Mouse (Mus musculus): Measurements from ENCODE around the gene Fam198a. TPM values are rescaled to one million over a fixed set of nuclear protein-coding genes. Genes with fewer than 3 reads are reported as not detected.

Fam198a gene
- polyA plus RNA-seq, 1 experiment from 2014 or later = 3.1 TPM

DNA sequence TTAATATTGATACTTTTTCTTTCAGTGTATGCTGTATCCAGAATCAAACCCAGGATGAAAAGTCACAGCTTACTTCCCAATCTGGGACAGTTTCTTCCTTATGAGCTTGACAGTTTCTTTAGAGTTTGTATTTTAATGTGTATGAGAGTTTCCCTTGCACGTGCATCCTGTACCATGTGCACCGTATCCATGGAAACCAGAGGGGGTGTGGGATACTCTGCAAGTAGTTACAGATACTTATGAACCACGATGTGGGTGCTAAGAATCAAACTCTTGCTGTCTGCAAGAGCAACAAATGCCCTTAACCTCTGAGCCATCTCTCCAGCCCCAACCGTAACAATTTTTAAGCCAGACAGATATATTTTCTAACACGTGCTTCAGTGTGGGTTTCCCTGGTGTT lies 40.3 kb downstream of the Fam198a start:
- Histone ChIP-seq H3K27ac (no peak overlapping the region), H3K27me3 (replicated peaks) (no peaks in the 10 kb centered on the region), H3K4me3 (replicated peaks) (no peak overlapping the region), H3K36me3 (no peaks in the 10 kb centered on the region), H3K9me3 (no peaks in the 10 kb centered on the region), H3K4me2 (replicated peaks) (no peak overlapping the region), H3K9ac (no peak overlapping the region), H3K4me1 (replicated peaks) (peaks cover 6% of the 10 kb centered on the region; the same call in 1 of the 2 replicates)
- no peak for ATAC-seq
- 64% methylated on average over 5 of the region's 5 CpGs for WGBS

DNA sequence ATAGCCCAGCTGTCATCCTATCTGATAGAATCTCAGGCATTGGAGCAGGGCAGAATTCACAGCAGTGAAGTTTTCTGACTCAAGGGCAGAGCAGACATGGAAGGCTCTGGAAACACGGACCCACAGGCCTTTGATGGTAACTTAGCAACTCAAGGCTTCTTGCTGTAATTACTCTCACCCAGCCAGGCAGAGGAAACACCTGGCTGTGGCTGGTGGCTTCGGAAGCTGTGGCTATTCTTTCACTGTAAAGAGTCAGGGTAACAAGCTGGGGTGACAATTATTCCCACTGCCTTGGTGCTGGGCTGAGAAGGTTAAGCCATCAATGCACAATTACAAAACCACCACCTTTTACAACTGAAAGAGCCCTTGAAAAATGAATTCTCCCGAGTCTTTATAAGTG lies 42.3 kb downstream of the Fam198a start:
- ATAC-seq = no peak
- Histone ChIP-seq H3K4me2 (replicated peaks) (no peak overlapping the region), H3K27me3 (replicated peaks) (no peaks in the 10 kb centered on the region), H3K4me1 (replicated peaks) (peaks cover 6% of the 10 kb centered on the region; the same call in 1 of the 2 replicates), H3K4me3 (replicated peaks) (no peak overlapping the region), H3K36me3 (no peaks in the 10 kb centered on the region), H3K27ac (no peak overlapping the region), H3K9ac (no peak overlapping the region), H3K9me3 (no peaks in the 10 kb centered on the region)
- WGBS = 77% methylated on average over 3 of the region's 3 CpGs

DNA sequence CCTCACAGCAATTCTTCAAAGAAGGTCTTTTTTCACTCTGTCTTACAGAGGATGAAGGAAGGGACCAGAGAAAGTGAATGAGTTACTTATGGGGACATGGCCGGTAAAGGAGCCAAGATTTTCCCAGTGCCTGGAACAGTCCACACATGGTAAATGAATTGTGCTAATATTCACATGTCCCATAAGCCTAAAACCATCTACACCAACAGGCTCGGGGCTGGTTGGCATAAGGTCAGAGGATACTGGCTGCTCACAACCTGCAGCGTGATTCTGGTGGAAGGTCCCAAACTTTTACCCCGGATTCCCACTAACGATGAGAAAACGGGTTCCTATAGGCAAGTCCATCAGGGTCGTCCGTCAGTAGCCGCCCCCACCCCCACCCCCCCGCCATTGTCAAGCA lies 44.3 kb downstream of the Fam198a start:
- no peak for ATAC-seq
- peak overlapping the region; percentile 96 for H3K4me2 ChIP-seq (replicated peaks)
- peak overlapping the region; percentile 82 for H3K9ac ChIP-seq
- H3K4me1 ChIP-seq (replicated peaks) = peaks cover 6% of the 10 kb centered on the region; the same call in 1 of the 2 replicates
- 12% methylated on average over 10 of the region's 10 CpGs for WGBS
- H3K9me3 ChIP-seq = no peaks in the 10 kb centered on the region
- H3K36me3 ChIP-seq = no peaks in the 10 kb centered on the region
- no peak overlapping the region for H3K27ac ChIP-seq
- peak overlapping the region; percentile 71 for H3K4me3 ChIP-seq (replicated peaks)
- H3K27me3 ChIP-seq (replicated peaks) = no peaks in the 10 kb centered on the region

DNA sequence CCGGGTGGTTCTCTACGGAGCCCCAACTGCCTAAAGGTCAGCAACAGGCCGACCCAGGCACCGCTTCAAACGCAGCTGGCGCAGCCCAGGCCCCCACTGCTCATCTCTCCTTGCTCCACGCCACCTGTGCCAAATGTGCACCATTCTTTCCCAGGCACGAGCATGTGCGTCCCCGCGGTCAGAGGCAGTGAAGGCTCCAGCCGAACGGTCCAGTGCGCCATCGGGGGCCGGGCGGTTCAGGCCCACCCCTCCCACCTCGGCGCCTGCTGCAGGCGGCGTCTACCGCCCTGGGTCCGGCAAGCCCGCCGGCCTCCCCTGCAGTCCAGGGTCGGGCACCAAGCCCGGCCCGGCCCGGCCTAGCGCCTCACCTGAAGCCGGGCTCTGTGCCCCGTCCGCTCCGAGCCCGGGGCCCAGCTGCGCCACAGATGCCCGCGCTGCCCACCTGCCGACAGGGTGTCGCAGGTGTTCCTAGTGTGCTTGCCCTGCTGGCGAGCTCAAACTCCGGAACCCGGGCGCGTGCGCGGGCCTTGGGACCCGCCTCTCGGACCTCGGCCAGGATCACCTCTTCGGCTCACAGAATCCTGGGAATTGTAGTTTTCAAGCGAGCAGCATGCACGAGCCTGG lies 44.8 kb downstream of the Fam198a start:
- H3K4me1 ChIP-seq (replicated peaks) = peaks cover 6% of the 10 kb centered on the region; the same call in 1 of the 2 replicates
- peak overlapping the region; percentile 82 for H3K9ac ChIP-seq
- H3K4me2 ChIP-seq (replicated peaks) = peak overlapping the region; percentile 96
- no peaks in the 10 kb centered on the region for H3K9me3 ChIP-seq
- ATAC-seq = peak; percentile 95
- H3K27ac ChIP-seq = 0 out of 2 replicates have a peak overlapping the region, but pooled peaks have one; percentile 1
- peak overlapping the region; percentile 71 for H3K4me3 ChIP-seq (replicated peaks)
- under 1% methylated on average over 53 of the region's 53 CpGs for WGBS
- H3K27me3 ChIP-seq (replicated peaks) = no peaks in the 10 kb centered on the region
- H3K36me3 ChIP-seq = no peaks in the 10 kb centered on the region

DNA sequence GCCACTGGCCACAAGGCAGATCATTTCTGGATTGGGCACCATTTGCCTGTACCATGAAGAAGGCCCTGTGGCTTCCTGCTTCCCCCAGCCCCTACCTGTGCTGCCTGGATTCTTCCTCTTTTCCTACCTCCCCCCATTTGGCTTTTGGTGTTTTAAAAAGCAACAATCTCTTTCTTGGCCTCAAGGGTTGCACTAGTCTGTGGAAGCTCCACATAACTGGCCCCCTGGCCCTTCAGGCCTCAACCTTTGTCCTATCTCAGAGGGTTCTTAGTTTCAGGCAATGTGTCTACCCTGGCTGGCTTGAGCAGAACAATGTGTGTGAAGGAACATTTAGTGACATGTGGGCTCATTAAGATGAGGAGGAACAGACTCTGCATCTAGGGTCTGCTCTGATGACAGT lies 46.2 kb downstream of the Fam198a start, which contains the start of gene Pomgnt2:
TSS of gene Pomgnt2 (minus strand) at position 101 of the 400 bp plus-strand sequence.
- Histone ChIP-seq H3K9ac (no peak within 1 kb of the TSS), H3K36me3 (no peaks in the 10 kb centered on the region), H3K4me3 (replicated peaks) (peak within 1 kb of the TSS; percentile 71), H3K9me3 (no peaks in the 10 kb centered on the region), H3K27ac (no peak within 1 kb of the TSS), H3K4me2 (replicated peaks) (peak within 1 kb of the TSS; percentile 96), H3K27me3 (replicated peaks) (no peaks in the 10 kb centered on the region), H3K4me1 (replicated peaks) (peaks cover 6% of the 10 kb centered on the region; the same call in 1 of the 2 replicates)
- no peak for ATAC-seq

DNA sequence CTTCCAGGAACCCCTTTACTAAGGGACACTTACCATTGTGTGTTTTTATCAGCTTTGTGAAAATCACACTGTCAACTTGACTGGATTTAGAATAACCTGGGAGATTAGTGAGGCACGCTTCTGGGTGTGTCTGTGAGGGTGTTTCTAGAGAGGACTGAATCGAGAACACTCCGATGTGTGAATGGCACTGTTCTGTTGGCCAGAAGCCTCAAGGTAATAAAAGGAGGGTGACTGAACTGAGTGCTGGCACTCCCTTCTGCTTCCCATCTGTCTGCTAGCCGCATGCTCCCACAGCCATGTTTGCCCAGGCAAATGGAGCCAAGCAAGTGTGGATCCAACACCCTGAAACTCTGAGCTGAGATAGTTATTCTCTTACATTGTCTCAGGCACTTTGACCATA lies 47.2 kb downstream of the Fam198a start:
- no peak for ATAC-seq
- Histone ChIP-seq H3K36me3 (no peaks in the 10 kb centered on the region), H3K4me2 (replicated peaks) (no peak overlapping the region), H3K9ac (no peak overlapping the region), H3K4me1 (replicated peaks) (peaks cover 6% of the 10 kb centered on the region; the same call in 1 of the 2 replicates), H3K4me3 (replicated peaks) (no peak overlapping the region), H3K27ac (no peak overlapping the region), H3K9me3 (no peaks in the 10 kb centered on the region), H3K27me3 (replicated peaks) (no peaks in the 10 kb centered on the region)
- 57% methylated on average over 4 of the region's 4 CpGs for WGBS

DNA sequence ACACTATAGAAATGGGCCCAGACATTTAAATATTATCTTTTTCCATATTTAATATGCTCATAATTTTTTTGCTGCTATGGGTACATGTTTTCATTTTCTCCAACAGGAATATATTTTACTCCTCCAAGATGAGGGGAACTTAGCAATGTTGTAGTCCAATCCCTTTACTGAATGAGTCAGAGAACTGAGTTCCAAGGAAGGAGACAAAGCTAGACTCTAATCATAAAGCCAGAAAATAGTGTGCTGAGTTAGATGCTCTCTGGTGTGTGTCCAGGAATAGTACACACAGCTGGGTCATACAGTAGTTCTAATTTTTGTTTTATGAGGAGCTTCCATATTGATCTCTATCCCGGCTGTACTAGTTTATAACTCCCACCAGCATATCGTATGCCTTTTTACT lies 55.4 kb downstream of the Fam198a start:
- 94% methylated on average over 2 of the region's 2 CpGs for WGBS
- Histone ChIP-seq H3K27ac (no peak overlapping the region), H3K4me2 (replicated peaks) (no peak overlapping the region), H3K36me3 (no peaks in the 10 kb centered on the region), H3K4me3 (replicated peaks) (no peak overlapping the region), H3K27me3 (replicated peaks) (no peaks in the 10 kb centered on the region), H3K9me3 (no peaks in the 10 kb centered on the region), H3K4me1 (replicated peaks) (no peaks in the 10 kb centered on the region), H3K9ac (no peak overlapping the region)
- no peak for ATAC-seq

DNA sequence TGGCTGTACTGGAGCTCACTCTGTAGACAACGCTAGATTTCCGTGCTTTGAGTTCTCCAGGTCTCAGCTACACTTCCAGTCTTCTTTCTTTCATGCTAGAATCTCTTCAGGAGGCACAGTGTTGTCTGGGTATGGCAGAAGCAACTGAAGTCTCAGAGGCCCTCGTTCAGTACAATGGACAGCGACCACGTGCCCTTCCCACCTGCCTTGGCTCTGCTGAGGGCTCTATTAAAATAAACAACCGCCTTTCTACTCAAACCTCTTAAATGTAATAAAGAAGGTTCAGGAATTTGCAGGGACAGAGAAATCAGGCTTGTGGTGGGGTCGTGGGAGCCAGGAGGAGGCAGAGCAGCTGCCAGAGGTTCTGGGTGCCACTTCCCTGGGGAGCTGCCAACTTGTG lies 55.8 kb downstream of the Fam198a start:
- Histone ChIP-seq H3K27me3 (replicated peaks) (no peaks in the 10 kb centered on the region), H3K4me3 (replicated peaks) (no peak overlapping the region), H3K27ac (no peak overlapping the region), H3K9me3 (no peaks in the 10 kb centered on the region), H3K36me3 (no peaks in the 10 kb centered on the region), H3K9ac (no peak overlapping the region), H3K4me1 (replicated peaks) (no peaks in the 10 kb centered on the region), H3K4me2 (replicated peaks) (no peak overlapping the region)
- WGBS = 6% methylated on average over 7 of the region's 7 CpGs
- no peak for ATAC-seq

DNA sequence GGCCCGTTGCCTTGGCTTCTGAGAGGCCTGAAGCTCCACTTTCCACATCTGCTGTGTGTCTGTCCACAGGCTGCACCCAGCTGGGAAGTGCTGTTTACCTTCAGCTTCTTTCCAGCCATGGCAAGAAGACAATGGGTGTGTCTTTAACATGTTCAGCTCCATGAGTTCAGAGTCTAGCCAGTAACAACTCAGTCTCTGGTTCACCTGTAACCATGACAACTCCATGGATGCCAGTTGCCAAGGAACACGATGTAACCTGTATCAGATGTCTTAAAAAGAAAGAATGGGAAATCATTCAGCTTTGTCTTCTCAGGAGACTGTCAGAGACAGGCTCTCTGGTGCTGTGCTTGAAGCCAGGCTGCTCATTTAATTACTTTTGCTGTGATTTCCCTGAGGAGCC lies 58.1 kb downstream of the Fam198a start:
- H3K9me3 ChIP-seq = no peaks in the 10 kb centered on the region

DNA sequence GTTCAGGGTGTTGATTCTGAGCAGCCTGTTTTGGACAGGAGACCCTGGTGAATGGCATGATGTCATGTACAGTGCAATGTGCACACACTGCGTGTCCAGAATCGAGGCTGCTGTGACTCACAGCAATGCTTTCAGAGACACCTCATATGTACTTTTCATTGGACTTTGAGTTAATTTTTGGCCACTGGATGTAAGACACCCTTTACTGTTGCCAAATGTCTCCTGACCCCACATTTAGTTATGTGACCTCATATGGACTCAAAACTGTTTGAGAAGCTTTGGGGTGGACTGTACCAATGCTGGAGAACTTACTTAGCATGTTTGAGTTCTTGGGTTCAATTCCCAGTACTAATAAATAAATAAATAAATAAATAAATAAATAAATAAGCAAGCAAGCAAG lies 60.0 kb downstream of the Fam198a start:
- Histone ChIP-seq H3K4me2 (replicated peaks) (no peak overlapping the region), H3K4me3 (replicated peaks) (no peak overlapping the region), H3K36me3 (no peaks in the 10 kb centered on the region), H3K9me3 (no peaks in the 10 kb centered on the region), H3K9ac (no peak overlapping the region), H3K27me3 (replicated peaks) (no peaks in the 10 kb centered on the region), H3K27ac (no peak overlapping the region), H3K4me1 (replicated peaks) (no peaks in the 10 kb centered on the region)
- ATAC-seq = no peak
- WGBS = 83% methylated on average over 2 of the region's 2 CpGs

More for the DNA sequence above, 58.1 kb downstream of the Fam198a start:
- Histone ChIP-seq H3K4me2 (replicated peaks) (no peak overlapping the region), H3K4me1 (replicated peaks) (no peaks in the 10 kb centered on the region), H3K27me3 (replicated peaks) (no peaks in the 10 kb centered on the region), H3K36me3 (no peaks in the 10 kb centered on the region), H3K27ac (no peak overlapping the region), H3K9ac (no peak overlapping the region), H3K4me3 (replicated peaks) (no peak overlapping the region)
- 43% methylated on average over 2 of the region's 2 CpGs for WGBS
- ATAC-seq = no peak

DNA sequence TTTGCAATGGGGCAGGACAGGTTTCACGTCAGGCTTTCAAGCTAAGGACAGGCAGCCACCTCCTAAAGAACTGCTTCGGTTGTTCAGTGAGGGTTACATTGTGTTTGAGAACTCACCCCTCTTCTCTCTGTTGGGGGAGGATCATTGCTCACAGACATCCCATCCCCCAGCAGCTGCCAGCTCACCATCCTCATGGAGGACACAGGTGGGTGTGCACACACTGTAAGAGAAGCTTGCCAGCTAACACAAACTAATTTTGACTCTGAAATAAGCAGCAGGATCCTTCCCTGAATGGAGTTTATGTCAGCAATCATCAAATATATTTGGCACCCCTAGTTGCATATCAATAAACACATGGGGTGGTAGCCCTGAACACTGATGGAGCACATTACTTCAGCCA lies 62.0 kb downstream of the Fam198a start:
- Histone ChIP-seq H3K9ac (no peak overlapping the region), H3K4me3 (replicated peaks) (no peak overlapping the region), H3K4me2 (replicated peaks) (no peak overlapping the region), H3K36me3 (no peaks in the 10 kb centered on the region), H3K4me1 (replicated peaks) (no peaks in the 10 kb centered on the region), H3K9me3 (no peaks in the 10 kb centered on the region), H3K27ac (no peak overlapping the region), H3K27me3 (replicated peaks) (no peaks in the 10 kb centered on the region)
- 91% methylated on average over 2 of the region's 2 CpGs for WGBS
- no peak for ATAC-seq

DNA sequence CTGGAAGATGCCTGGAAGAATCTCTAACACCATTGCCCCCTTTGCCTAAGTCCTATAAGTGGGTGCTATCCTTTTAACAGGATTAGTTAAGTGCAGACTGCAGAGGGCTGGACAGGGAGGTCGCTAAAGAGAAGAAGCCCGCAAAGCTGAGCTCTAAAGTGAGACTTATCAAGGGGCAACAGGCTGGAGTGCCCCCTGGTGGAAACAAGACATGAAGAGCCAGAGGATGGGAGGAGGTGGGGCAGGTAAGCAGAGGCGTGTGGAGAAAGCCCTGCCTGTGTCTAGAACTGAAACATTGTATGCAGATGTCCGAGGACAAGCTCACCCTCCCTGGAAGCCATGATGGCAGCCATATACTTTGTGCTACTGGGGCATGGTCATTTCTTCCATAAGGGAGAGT lies 62.8 kb downstream of the Fam198a start:
- Histone ChIP-seq H3K9ac (no peak overlapping the region), H3K27ac (no peak overlapping the region), H3K9me3 (no peaks in the 10 kb centered on the region), H3K27me3 (replicated peaks) (no peaks in the 10 kb centered on the region), H3K4me2 (replicated peaks) (no peak overlapping the region), H3K4me3 (replicated peaks) (no peak overlapping the region), H3K4me1 (replicated peaks) (no peaks in the 10 kb centered on the region), H3K36me3 (no peaks in the 10 kb centered on the region)
- ATAC-seq = no peak
- WGBS = 69% methylated on average over 4 of the region's 4 CpGs

DNA sequence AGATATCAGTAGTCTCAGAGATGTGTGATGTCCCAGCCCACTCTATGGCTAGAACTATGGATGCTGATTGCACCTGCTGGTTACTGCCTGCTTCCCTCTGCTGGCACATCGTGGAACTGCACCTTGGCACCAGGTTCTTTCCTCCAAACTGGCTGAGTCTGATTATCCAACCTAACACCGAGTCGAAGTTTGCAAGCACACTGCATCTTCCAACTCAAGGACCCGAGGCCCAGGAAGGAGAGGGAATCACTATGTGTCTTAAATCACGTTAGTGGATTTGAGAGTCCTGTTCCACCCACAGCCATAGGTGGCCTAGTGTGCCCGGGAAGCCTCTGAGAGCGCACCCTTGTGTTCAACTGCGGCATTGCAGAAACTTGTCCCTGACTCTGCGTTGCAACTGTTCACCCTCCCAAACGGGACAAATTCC lies 63.5 kb downstream of the Fam198a start:
- Histone ChIP-seq H3K27ac (no peak overlapping the region), H3K4me3 (replicated peaks) (no peak overlapping the region), H3K36me3 (no peaks in the 10 kb centered on the region), H3K27me3 (replicated peaks) (no peaks in the 10 kb centered on the region), H3K9ac (no peak overlapping the region), H3K9me3 (no peaks in the 10 kb centered on the region), H3K4me2 (replicated peaks) (no peak overlapping the region), H3K4me1 (replicated peaks) (peaks cover 3% of the 10 kb centered on the region; the same call in 1 of the 2 replicates)
- ATAC-seq = peak; percentile 28; the same call in 1 of the 2 replicates
- 11% methylated on average over 10 of the region's 10 CpGs for WGBS

Data from intestine, embryonic 15.5 days (tissue).